Mouse (Mus musculus): ENCODE data around the gene Tm7sf2. TPM values are rescaled to one million over a fixed set of nuclear protein-coding genes. Genes with fewer than 3 reads are reported as not detected.

Tm7sf2 gene
- total and polyA plus RNA-seq, 3 experiments: 7.6 to 13.1 TPM; not detected in 1

- TF ChIP-seq SIN3A (IDR thresholded peaks at IDR 0.05; ENCODE audit: low read length): peak; percentile 49
- TF ChIP-seq USF1 (IDR thresholded peaks at IDR 0.05; ENCODE audit: low read depth, low read length): no peak
- no peak for TF ChIP-seq ZMIZ1 (IDR thresholded peaks at IDR 0.05; ENCODE audit: low read depth, low read length)
- TF ChIP-seq ELF1 (IDR thresholded peaks at IDR 0.05; ENCODE audit: low read depth, low read length): no peak
- TF ChIP-seq MYC (IDR thresholded peaks at IDR 0.05; ENCODE audit: low read depth, low read length): peak; percentile 41; the same call in 1 of the 2 replicates
- no peak for TF ChIP-seq TAL1 (IDR thresholded peaks at IDR 0.05; ENCODE audit: low read length)
- TF ChIP-seq ZNF384 (IDR thresholded peaks at IDR 0.05; ENCODE audit: low read depth, low read length): no peak
- no peak for TF ChIP-seq MAFK (IDR thresholded peaks at IDR 0.05; ENCODE audit: borderline replicate concordance, low read depth, low read length)
- TF ChIP-seq POLR2A (IDR thresholded peaks at IDR 0.05; ENCODE audit: control insufficient read depth in 1 of 2, insufficient read depth in 1 of 2, low read depth in 1 of 2, low read length in 2 of 2, poor library complexity in 1 of 2): no peak
- TF ChIP-seq MAZ (IDR thresholded peaks at IDR 0.05; ENCODE audit: low read depth, low read length): peak; percentile 46
- TF ChIP-seq EP300 (IDR thresholded peaks at IDR 0.05; ENCODE audit: low read depth in 1 of 2, low read length in 2 of 2): no peak
These were observed 1.0 kb downstream of the Tm7sf2 start (continued) for GRCm38 (mm10) chr19:6067011-6067723.

DNA sequence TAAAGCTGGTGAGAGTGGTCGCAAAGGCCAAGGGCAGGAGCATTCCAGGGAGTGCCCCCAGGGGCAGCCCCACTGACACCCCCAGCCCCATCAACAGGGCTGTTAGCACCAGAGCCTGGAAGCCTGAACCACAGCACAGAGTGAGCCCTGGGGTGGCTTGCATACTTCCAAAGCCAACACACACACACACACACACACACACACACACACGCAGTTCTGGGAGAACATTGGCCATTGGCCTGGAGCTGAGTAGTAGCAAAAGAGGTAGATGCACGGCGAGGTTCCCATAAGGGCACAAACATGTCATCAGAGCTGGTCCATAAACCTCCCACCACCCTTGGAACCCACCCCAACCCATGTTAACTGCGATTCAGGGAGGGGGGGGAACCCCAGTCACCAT is 1.6 kb downstream of the Tm7sf2 start:
- Histone ChIP-seq H3K27me3 (ENCODE audit: control insufficient read depth in 1 of 2, insufficient read depth in 2 of 2, low read length in 2 of 2) (no peaks in the 10 kb centered on the region), H3K9ac (ENCODE audit: control insufficient read depth, low read depth, low read length, poor library complexity, severe bottlenecking) (peak overlapping the region; percentile 75), H3K36me3 (ENCODE audit: control insufficient read depth in 1 of 2, insufficient read depth in 2 of 2, low read length in 2 of 2) (peaks cover 0 to 6% of the 10 kb centered on the region in 2 experiments; a peak in 1 of 4 replicates), H3K9me3 (replicated peaks; ENCODE audit: insufficient read depth, low read length) (no peaks in the 10 kb centered on the region), H3K4me1 (ENCODE audit: control insufficient read depth in 1 of 2, insufficient read depth in 2 of 2, low read length in 2 of 2) (peaks cover 0 to 13% of the 10 kb centered on the region in 2 experiments; a peak in 3 of 4 replicates), H3K4me3 (ENCODE audit: control insufficient read depth in 1 of 2, insufficient read depth in 1 of 2, low read depth in 2 of 2, low read length in 2 of 2) (peak overlapping the region; percentile 40 to 49; a peak in 3 of 4 replicates), H3K27ac (ENCODE audit: control insufficient read depth, low read depth, low read length) (no peak overlapping the region), H3K79me2 (ENCODE audit: control insufficient read depth, insufficient read depth, low read length, poor library complexity) (peaks cover 12% of the 10 kb centered on the region)
- DNase-seq (ENCODE audit: low read depth, low spot score): no peak
- 0 out of 2 replicates have a peak, but pooled peaks have one; percentile 9 for TF ChIP-seq BHLHE40 (IDR thresholded peaks at IDR 0.05; ENCODE audit: borderline replicate concordance, low read depth, low read length)
- TF ChIP-seq ZC3H11A (IDR thresholded peaks at IDR 0.05; ENCODE audit: low read depth, low read length): no peak
- no peak for TF ChIP-seq MYB (IDR thresholded peaks at IDR 0.05; ENCODE audit: low read depth, low read length)
- TF ChIP-seq ELF1 (IDR thresholded peaks at IDR 0.05; ENCODE audit: low read depth, low read length): 0 out of 2 replicates have a peak, but pooled peaks have one; percentile 18
- no peak for TF ChIP-seq NELFE (IDR thresholded peaks at IDR 0.05; ENCODE audit: low read depth, low read length)
- TF ChIP-seq RAD21 (IDR thresholded peaks at IDR 0.05; ENCODE audit: low read depth, low read length): no peak
- TF ChIP-seq USF1 (IDR thresholded peaks at IDR 0.05; ENCODE audit: low read depth, low read length): no peak
- TF ChIP-seq SIN3A (IDR thresholded peaks at IDR 0.05; ENCODE audit: low read length): no peak

DNA sequence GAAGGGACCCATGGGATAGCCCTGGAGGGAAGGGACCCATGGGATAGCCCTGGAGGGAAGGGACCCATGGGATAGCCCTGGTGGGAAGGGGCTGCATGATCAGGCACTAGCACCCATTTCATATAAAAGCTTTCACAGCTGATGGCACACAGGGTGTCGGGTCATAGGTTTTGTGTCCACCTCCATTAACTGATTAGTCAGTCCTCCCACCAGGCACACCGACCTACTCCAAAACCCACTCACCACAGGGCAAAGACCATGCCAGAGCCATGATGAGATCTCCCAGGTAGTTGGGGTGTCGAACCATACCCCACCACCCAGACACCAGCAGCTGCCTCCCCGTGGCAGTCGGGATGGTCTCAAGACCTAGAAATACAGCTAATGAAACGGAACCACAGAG is 5.1 kb downstream of the Tm7sf2 start:
- no peak for DNase-seq (ENCODE audit: low read depth, low spot score)
- Histone ChIP-seq H3K27me3 (ENCODE audit: control insufficient read depth in 1 of 2, insufficient read depth in 2 of 2, low read length in 2 of 2) (no peaks in the 10 kb centered on the region), H3K36me3 (ENCODE audit: control insufficient read depth in 1 of 2, insufficient read depth in 2 of 2, low read length in 2 of 2) (peaks cover 3 to 12% of the 10 kb centered on the region in 2 experiments; a peak in 3 of 4 replicates), H3K4me3 (ENCODE audit: control insufficient read depth in 1 of 2, insufficient read depth in 1 of 2, low read depth in 2 of 2, low read length in 2 of 2) (no peak overlapping the region), H3K79me2 (ENCODE audit: control insufficient read depth, insufficient read depth, low read length, poor library complexity) (peaks cover 27% of the 10 kb centered on the region), H3K27ac (ENCODE audit: control insufficient read depth, low read depth, low read length) (no peak overlapping the region), H3K4me1 (ENCODE audit: control insufficient read depth in 1 of 2, insufficient read depth in 2 of 2, low read length in 2 of 2) (peaks cover 0 to 17% of the 10 kb centered on the region in 2 experiments; a peak in 3 of 4 replicates), H3K9me3 (replicated peaks; ENCODE audit: insufficient read depth, low read length) (no peaks in the 10 kb centered on the region), H3K9ac (ENCODE audit: control insufficient read depth, low read depth, low read length, poor library complexity, severe bottlenecking) (no peak overlapping the region)
- TF ChIP-seq JUND (IDR thresholded peaks at IDR 0.05; ENCODE audit: low read depth, low read length) (no peak), MAZ (IDR thresholded peaks at IDR 0.05; ENCODE audit: low read depth, low read length) (no peak), MXI1 (IDR thresholded peaks at IDR 0.05; ENCODE audit: low read depth, low read length) (no peak), E2F4 (IDR thresholded peaks at IDR 0.05; ENCODE audit: borderline replicate concordance, low read depth, low read length) (no peak), ZNF384 (IDR thresholded peaks at IDR 0.05; ENCODE audit: low read depth, low read length) (no peak), ELF1 (IDR thresholded peaks at IDR 0.05; ENCODE audit: low read depth, low read length) (no peak), NELFE (IDR thresholded peaks at IDR 0.05; ENCODE audit: low read depth, low read length) (no peak), SMC3 (IDR thresholded peaks at IDR 0.05; ENCODE audit: low read depth, low read length) (no peak), UBTF (IDR thresholded peaks at IDR 0.05; ENCODE audit: borderline replicate concordance, insufficient read depth, low read depth, low read length) (no peak)

All from MEL (cell line).